Mouse (Mus musculus) hindbrain, embryonic 14.5 days (tissue): ENCODE results near the gene Usp13. TPM values are rescaled to one million over a fixed set of nuclear protein-coding genes. Genes with fewer than 3 reads are reported as not detected.

Source experiments
- ATAC-seq: fragments of 200-750 bp; cut with Nextera tagmentation; 2 replicates; pipeline ENCODE4 v1.8.0; 2017; ENCODE audit warnings: moderate number of reproducible peaks, mild to moderate bottlenecking, moderate TSS enrichment, moderate library complexity; ENCODE audit not compliant: low FRiP score
- DNase-seq: peaks from one replicate; pipeline ENCODE4 v3.0.0-alpha.2; 2015; ENCODE audit warnings: low spot score
- H3K27ac ChIP-seq: fragments of 300-500 bp; sonication (generic); 2 replicates; pipeline ENCODE4 v1.5.1; 2014; ENCODE audit warnings: mild to moderate bottlenecking, moderate library complexity
- H3K27me3 ChIP-seq: fragments of 300-500 bp; sonication (generic); 2 replicates; pipeline ENCODE4 v1.6.1; 2014; ENCODE audit warnings: mild to moderate bottlenecking, low read length, mixed read lengths; ENCODE audit not compliant: control insufficient read depth, insufficient read depth
- H3K36me3 ChIP-seq: fragments of 300-500 bp; sonication (generic); replicated peaks from 2 replicates; pipeline ENCODE4 v1.6.1; 2014; ENCODE audit not compliant: control insufficient read depth, insufficient read depth
- H3K4me1 ChIP-seq: fragments of 300-500 bp; sonication (generic); replicated peaks from 2 replicates; pipeline ENCODE4 v1.6.1; 2014; ENCODE audit warnings: antibody characterized with exemption, low read length, mixed read lengths; ENCODE audit not compliant: control insufficient read depth, insufficient read depth
- H3K4me2 ChIP-seq: fragments of 300-500 bp; sonication (generic); replicated peaks from 2 replicates; pipeline ENCODE4 v1.6.1; 2014; ENCODE audit warnings: mild to moderate bottlenecking, moderate library complexity
- H3K4me3 ChIP-seq: fragments of 300-500 bp; sonication (generic); replicated peaks from 2 replicates; pipeline ENCODE4 v1.5.1; 2014; ENCODE audit warnings: mild to moderate bottlenecking, low read length
- H3K9ac ChIP-seq: fragments of 300-500 bp; sonication (generic); 2 replicates; pipeline ENCODE4 v1.6.1; 2014
- H3K9me3 ChIP-seq: fragments of 300-500 bp; sonication (generic); 2 replicates; pipeline ENCODE4 v1.6.1; 2016; ENCODE audit warnings: low read length; ENCODE audit not compliant: control insufficient read depth
- WGBS: fragments of 180-500 bp; shearing (Covaris S2); extraction: QIAGEN DNeasy Blood & Tissue Kit; methylation state at CpG from one replicate; pipeline ENCODE4 v1.1.7; 2014; 5-methylcytosine and 5-hydroxymethylcytosine counted together
- polyA plus RNA-seq: library from polyadenylated mRNA; unstranded; fragments of >200 nt; fragmentation: Nextera tagmentation; extraction: Ambion mirVana; gene quantifications from 2 replicates; pipeline ENCODE4 v1.2.1, GENCODE M21; 2014

The Usp13 gene
- polyA plus RNA-seq, 1 experiment from 2014 or later = 12.2 TPM

DNA sequence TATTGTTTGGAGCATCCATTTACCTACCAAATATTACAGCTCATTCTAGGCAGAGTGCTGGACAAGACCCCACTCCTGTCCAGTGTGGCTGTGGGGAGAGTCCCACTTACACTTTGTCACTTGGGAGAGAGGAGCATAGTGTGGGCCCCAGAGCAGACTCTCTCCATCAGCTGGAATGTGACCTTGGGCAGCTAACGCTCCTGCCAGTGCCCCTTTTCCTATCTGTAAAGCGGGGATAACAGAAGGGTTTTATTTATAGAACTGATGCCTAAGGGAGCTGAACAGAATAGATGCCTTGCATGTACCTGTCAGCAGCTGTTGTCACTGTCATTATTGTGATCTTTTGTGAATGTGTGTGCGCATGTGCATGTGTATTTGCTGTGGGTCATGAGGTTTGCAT is 91.1 kb downstream of the Usp13 start:
- ATAC-seq = no peak
- Histone ChIP-seq H3K4me2 (no peak overlapping the region), H3K4me3 (no peak overlapping the region), H3K9me3 (no peaks in the 10 kb centered on the region), H3K27ac (no peak overlapping the region), H3K27me3 (no peaks in the 10 kb centered on the region), H3K9ac (no peak overlapping the region), H3K4me1 (no peaks in the 10 kb centered on the region), H3K36me3 (0 out of 2 replicates have a peak, but pooled peaks cover 5% of the 10 kb centered on the region)
- DNase-seq = no peak
- WGBS = 90% methylated on average over 3 of the region's 3 CpGs

DNA sequence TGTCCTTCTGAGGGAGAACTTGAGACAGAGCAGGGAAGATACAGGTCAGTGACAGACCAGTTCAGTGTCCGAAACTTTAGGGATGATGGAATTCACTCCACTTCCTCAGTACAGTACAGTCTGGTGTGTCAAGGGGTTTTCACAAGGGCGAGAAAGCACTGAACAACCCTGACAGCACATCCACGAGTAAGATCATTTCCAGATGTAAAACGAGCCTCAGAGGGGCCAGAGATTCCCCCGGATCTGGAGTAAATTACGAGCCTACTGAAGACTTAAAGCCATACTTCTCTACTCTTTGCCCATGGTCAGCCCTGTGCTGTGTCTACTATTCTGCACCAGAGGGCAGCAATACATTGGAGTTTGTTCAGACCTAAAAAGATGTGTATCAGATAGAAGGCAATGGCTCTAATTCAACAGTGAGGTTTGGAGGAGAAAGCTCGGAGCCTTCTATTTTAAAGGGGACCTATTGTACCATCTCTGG is 92.8 kb downstream of the Usp13 start:
- Histone ChIP-seq H3K27me3 (no peaks in the 10 kb centered on the region), H3K36me3 (peaks cover 19% of the 10 kb centered on the region), H3K9ac (no peak overlapping the region), H3K9me3 (0 out of 2 replicates have a peak, but pooled peaks cover 2% of the 10 kb centered on the region), H3K27ac (no peak overlapping the region), H3K4me3 (no peak overlapping the region), H3K4me2 (no peak overlapping the region), H3K4me1 (no peaks in the 10 kb centered on the region)
- peak; percentile 71 for DNase-seq
- ATAC-seq = peak; percentile 81; the same call in 1 of the 2 replicates
- WGBS = 71% methylated on average over 7 of the region's 7 CpGs

DNA sequence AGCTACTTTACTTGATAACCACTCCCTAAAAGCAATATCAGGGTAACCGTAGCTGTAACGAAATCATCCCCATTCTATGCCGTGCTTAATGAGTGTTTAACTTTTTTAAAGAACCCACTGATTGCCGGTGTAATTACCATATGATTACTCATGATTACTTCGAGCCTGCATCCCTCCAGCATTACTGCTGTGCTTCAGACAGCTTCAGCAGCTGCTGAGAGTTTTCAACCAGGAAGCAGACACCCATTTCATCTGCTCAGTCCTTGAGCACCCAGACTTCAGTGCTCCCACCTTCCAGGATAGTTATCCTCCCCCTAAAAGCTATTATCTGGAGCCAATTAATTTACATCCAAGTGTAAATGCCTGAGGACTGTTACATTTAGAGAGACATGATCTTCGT is 106.8 kb downstream of the Usp13 start:
- H3K4me2 ChIP-seq = no peak overlapping the region
- H3K36me3 ChIP-seq = peaks cover 51% of the 10 kb centered on the region
- peaks cover 9% of the 10 kb centered on the region for H3K9me3 ChIP-seq
- H3K4me1 ChIP-seq = no peaks in the 10 kb centered on the region
- H3K4me3 ChIP-seq = no peak overlapping the region
- no peak overlapping the region for H3K27ac ChIP-seq
- no peak for DNase-seq
- H3K9ac ChIP-seq = no peak overlapping the region
- 83% methylated on average over 6 of the region's 6 CpGs for WGBS
- ATAC-seq = peak; percentile 57; the same call in 1 of the 2 replicates
- H3K27me3 ChIP-seq = no peaks in the 10 kb centered on the region

DNA sequence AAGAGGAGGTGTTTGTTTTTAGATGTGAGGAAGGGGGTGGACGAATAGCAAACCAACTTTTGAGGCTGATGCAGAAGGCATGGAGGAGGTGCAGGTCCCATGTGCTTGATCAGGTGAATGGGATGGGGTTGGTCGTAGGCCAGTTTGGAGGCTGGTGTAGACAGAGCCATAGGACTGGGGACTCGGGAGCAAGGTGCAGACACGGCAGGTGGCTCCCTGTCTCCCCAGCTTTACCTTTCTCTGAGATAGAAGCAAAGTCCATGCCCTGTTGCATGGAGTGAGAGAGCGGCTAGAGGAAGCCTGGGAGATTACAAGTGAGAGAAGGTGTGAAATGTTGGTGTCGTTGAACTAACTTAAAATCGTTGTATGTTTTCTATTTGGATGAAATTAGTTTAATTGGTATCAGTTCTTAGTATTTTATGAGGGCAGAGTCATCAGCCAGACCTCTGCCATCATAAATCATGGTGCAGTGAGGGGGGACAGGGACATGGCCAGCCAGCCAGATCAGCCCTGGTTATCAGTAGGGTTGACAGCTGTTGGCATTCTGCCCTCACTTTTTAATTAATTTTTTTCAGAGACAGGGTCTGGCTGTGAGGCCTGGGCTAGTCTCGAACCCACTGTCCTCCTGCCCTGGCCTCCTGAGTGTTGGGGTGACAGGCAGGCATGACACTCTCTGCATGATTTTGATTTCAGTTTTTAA is 122.6 kb downstream of the Usp13 start:
- 83% methylated on average over 8 of the region's 8 CpGs for WGBS
- Histone ChIP-seq H3K4me3 (no peak overlapping the region), H3K9me3 (no peaks in the 10 kb centered on the region), H3K27ac (no peak overlapping the region), H3K9ac (no peak overlapping the region), H3K4me2 (no peak overlapping the region), H3K36me3 (no peaks in the 10 kb centered on the region), H3K4me1 (no peaks in the 10 kb centered on the region), H3K27me3 (no peaks in the 10 kb centered on the region)
- ATAC-seq = no peak
- no peak for DNase-seq

DNA sequence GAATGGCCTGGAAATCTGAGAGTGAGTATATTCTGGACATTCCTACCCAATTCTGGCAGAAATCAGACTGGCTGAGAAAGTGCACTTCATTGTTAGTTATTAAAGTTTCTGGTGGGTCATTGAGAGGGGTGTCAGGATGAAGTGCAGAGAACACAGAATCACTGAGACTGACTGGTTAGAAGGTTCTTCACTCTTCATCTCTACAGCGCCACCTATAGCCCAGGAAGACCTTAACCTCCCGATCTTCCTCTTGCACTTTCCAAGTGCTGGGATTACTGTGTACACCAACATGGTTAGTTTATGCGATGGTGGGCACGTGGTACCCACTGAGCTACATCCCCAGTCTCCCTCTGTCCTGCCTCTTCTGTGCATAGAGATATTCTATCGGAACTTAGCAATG is 130.1 kb downstream of the Usp13 start:
- Histone ChIP-seq H3K27me3 (no peaks in the 10 kb centered on the region), H3K9ac (no peak overlapping the region), H3K36me3 (no peaks in the 10 kb centered on the region), H3K9me3 (no peaks in the 10 kb centered on the region), H3K4me2 (no peak overlapping the region), H3K27ac (no peak overlapping the region), H3K4me1 (0 out of 2 replicates have a peak, but pooled peaks cover 2% of the 10 kb centered on the region), H3K4me3 (no peak overlapping the region)
- DNase-seq (no peak), ATAC-seq (no peak)
- 87% methylated on average over 5 of the region's 5 CpGs for WGBS

DNA sequence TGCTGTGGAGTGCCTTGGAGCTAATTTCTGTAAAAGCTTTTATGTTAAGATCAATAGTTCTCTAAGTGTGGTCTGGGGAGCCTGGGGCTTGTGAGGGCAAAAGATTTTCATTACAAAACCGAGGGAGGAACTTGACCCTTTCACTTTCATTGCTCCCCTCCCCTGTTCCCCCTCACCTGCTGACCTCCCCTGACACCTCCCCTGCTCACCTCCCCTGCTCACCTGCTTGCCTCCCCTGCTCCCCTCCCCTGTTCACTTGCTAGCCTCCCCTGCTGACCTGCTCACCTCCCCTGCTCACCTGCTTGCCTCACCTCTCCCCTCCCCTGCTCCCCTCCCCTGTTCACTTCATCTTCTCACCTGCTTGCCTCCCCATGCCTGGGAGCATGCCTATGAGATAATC is 134.0 kb downstream of the Usp13 start:
- H3K4me3 ChIP-seq = no peak overlapping the region
- no peak overlapping the region for H3K27ac ChIP-seq
- no peak overlapping the region for H3K9ac ChIP-seq
- H3K27me3 ChIP-seq = no peaks in the 10 kb centered on the region
- 0 out of 2 replicates have a peak, but pooled peaks cover 2% of the 10 kb centered on the region for H3K4me1 ChIP-seq
- H3K4me2 ChIP-seq = no peak overlapping the region
- H3K9me3 ChIP-seq = no peaks in the 10 kb centered on the region
- H3K36me3 ChIP-seq = no peaks in the 10 kb centered on the region
- WGBS = 10% methylated on average over 1 of the region's 1 CpGs
- DNase-seq = no peak
- ATAC-seq = no peak

DNA sequence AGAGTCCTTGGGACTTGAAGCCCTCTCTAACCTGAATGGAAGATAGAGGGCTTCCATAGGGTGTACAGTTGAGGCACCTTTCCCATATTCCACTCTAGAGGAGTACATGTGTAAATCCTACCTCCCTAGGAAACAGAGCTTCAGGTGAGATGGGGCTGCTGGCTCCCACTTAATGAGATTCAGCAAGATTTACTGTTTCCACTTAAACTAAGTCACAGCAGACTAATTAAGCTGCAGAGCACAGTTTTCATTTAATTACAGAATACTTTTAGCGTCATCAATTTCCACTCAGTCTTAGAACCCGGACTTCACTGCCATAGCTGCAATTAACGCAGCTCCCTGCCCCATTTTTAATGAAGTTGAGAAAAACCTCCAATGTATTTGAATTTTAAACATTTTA is 144.1 kb downstream of the Usp13 start:
- Histone ChIP-seq H3K27me3 (no peaks in the 10 kb centered on the region), H3K9me3 (no peaks in the 10 kb centered on the region), H3K36me3 (no peaks in the 10 kb centered on the region), H3K9ac (no peak overlapping the region), H3K4me1 (no peaks in the 10 kb centered on the region), H3K4me3 (no peak overlapping the region), H3K27ac (no peak overlapping the region), H3K4me2 (no peak overlapping the region)
- no peak for DNase-seq
- ATAC-seq = 0 out of 2 replicates have a peak, but pooled peaks have one; percentile 51
- 74% methylated on average over 3 of the region's 3 CpGs for WGBS

DNA sequence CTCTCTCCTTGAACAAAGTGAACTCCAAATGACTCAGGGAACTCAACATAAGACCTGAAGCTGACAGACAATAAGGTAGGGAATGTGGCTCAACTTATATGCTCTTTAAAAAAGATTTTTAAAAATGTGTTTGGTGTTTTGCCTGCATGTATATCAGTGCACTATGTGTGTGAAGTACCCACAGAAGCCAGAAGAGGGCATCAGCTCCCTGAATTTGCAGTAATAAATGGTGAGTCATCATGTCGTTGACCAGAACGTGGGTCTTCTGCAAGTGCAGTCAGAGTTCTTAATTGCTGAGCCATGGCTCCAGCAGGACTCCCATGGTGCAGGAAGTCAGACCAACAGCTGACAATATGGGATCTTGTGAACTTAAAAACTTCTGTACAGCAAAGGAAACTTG is 148.2 kb downstream of the Usp13 start:
- Histone ChIP-seq H3K4me2 (no peak overlapping the region), H3K9ac (no peak overlapping the region), H3K36me3 (no peaks in the 10 kb centered on the region), H3K9me3 (no peaks in the 10 kb centered on the region), H3K4me1 (no peaks in the 10 kb centered on the region), H3K4me3 (no peak overlapping the region), H3K27me3 (no peaks in the 10 kb centered on the region), H3K27ac (no peak overlapping the region)
- 2% methylated on average over 2 of the region's 2 CpGs for WGBS
- peak; percentile 46; the same call in 1 of the 2 replicates for ATAC-seq
- DNase-seq = peak; percentile 63

DNA sequence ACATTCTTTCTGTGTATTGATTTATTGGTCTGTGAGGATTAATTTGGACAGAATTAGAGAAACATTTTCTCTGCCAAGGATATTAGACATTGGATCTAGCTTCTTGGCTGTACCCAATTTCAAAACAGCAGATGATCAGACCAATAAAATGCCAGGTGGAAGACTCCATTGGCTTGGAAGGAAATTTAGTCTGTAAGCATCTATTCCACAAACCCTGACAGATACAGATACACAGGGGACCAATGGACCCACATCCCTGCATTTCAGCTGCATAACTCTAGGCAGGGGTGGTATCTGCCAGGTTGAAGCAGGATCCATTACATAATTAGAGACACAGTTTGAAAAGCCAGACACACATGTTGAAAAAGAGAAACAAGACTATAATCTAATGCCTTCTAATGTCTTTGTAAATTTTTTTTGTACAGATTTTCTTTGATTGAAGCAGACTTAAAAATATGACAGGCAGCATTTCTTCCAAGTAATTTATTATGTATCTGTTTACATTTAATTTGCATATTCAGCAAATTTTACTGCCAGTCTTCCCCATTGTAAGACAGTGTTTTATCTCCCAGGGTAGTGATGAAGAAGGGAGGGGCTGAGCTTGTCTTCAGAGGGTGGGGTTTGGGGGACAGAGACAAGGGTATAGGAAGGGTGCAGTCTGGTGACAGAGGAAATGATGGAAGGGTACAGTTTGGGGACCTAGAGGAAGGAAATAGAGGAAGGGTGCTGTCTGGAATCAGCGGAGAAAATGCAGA is 151.5 kb downstream of the Usp13 start:
- H3K27me3 ChIP-seq = no peaks in the 10 kb centered on the region
- ATAC-seq (0 out of 2 replicates have a peak, but pooled peaks have one; percentile 45), DNase-seq (no peak)
- H3K36me3 ChIP-seq = no peaks in the 10 kb centered on the region
- 88% methylated on average over 1 of the region's 1 CpGs for WGBS
- H3K9ac ChIP-seq = no peak overlapping the region
- H3K4me3 ChIP-seq = no peak overlapping the region
- H3K9me3 ChIP-seq = 0 out of 2 replicates have a peak, but pooled peaks cover 3% of the 10 kb centered on the region
- H3K4me1 ChIP-seq = no peaks in the 10 kb centered on the region
- H3K4me2 ChIP-seq = no peak overlapping the region
- H3K27ac ChIP-seq = no peak overlapping the region
